Mouse (Mus musculus) midbrain, postnatal 0 days (tissue): ENCODE measurements around the gene Krtap13. TPM values are rescaled to one million over a fixed set of nuclear protein-coding genes. Genes with fewer than 3 reads are reported as not detected.
A peak's percentile ranks its signal among the peaks of the same experiment; 100 is the strongest.

ENCODE experiments used
- ATAC-seq: fragments of 200-750 bp; cut with Nextera tagmentation; 2 replicates; pipeline ENCODE4 v1.8.0; 2017; ENCODE audit warnings: moderate number of reproducible peaks, mild to moderate bottlenecking, moderate TSS enrichment, moderate library complexity; ENCODE audit not compliant: low FRiP score
- DNase-seq: peaks from one replicate; pipeline ENCODE4 v3.0.0-alpha.2; 2015; ENCODE audit warnings: low spot score
- H3K27ac ChIP-seq: fragments of 300-500 bp; sonication (generic); 2 replicates; pipeline ENCODE4 v1.5.1; 2014; ENCODE audit warnings: low read depth, mild to moderate bottlenecking, low read length, mixed read lengths
- H3K27me3 ChIP-seq: fragments of 300-500 bp; sonication (generic); 2 replicates; pipeline ENCODE4 v1.6.1; 2014; ENCODE audit warnings: low read length, control low read depth, mixed read lengths; ENCODE audit not compliant: insufficient read depth
- H3K36me3 ChIP-seq: fragments of 300-500 bp; sonication (generic); 2 replicates; pipeline ENCODE4 v1.6.1; 2014; ENCODE audit warnings: low read length, control low read depth, mixed read lengths; ENCODE audit not compliant: insufficient read depth
- H3K4me1 ChIP-seq: fragments of 300-500 bp; sonication (generic); 2 replicates; pipeline ENCODE4 v1.6.1; 2014; ENCODE audit warnings: mild to moderate bottlenecking, control low read depth, antibody characterized with exemption, low read length, mixed read lengths; ENCODE audit not compliant: insufficient read depth
- H3K4me2 ChIP-seq: fragments of 300-500 bp; sonication (generic); 2 replicates; pipeline ENCODE4 v1.6.1; 2014; ENCODE audit warnings: low read depth, mild to moderate bottlenecking, low read length, mixed read lengths; ENCODE audit not compliant: poor library complexity, severe bottlenecking
- H3K4me3 ChIP-seq: fragments of 300-500 bp; sonication (generic); 2 replicates; pipeline ENCODE4 v1.5.1; 2014; ENCODE audit warnings: low read depth, mild to moderate bottlenecking, low read length, moderate library complexity
- H3K9ac ChIP-seq: fragments of 300-500 bp; sonication (generic); replicated peaks from 2 replicates; pipeline ENCODE4 v1.6.1; 2014; ENCODE audit warnings: mild to moderate bottlenecking, low read length, moderate library complexity, mixed read lengths; ENCODE audit not compliant: poor library complexity, severe bottlenecking
- H3K9me3 ChIP-seq: fragments of 300-500 bp; sonication (generic); 2 replicates; pipeline ENCODE4 v1.6.1; 2016; ENCODE audit warnings: low read length, control low read depth
- CTCF ChIP-seq: IDR thresholded peaks from 2 replicates; pipeline ENCODE4 v1.5.1; 2016; ENCODE audit warnings: antibody characterized with exemption, mild to moderate bottlenecking
- WGBS: fragments of 180-500 bp; shearing (Covaris S2); extraction: QIAGEN DNeasy Blood & Tissue Kit; methylation state at CpG from one replicate; pipeline ENCODE4 v1.1.7; 2014; 5-methylcytosine and 5-hydroxymethylcytosine counted together
- polyA plus RNA-seq: library from polyadenylated mRNA; unstranded; fragments of >200 nt; fragmentation: Nextera tagmentation; extraction: Ambion mirVana; gene quantifications from 2 replicates; pipeline ENCODE4 v1.2.1, GENCODE M21; 2015
- total RNA-seq: library from RNA; depleted of rRNA; stranded (reverse); fragments of >200 nt; gene quantifications from 2 replicates; pipeline ENCODE4 v1.2.3, GENCODE M21; 2014; rRNA removed

Gene Krtap13
- total and polyA plus RNA-seq, 2 experiments from 2014 or later: not detected

GRCm38 (mm10) chr16:88710757-88711156 lies 40.7 kb downstream of the Krtap13 start:
- H3K27me3 ChIP-seq: no peaks in the 10 kb centered on the region
- no peak for DNase-seq
- ATAC-seq: no peak
- H3K4me3 ChIP-seq: no peak overlapping the region
- H3K9me3 ChIP-seq: no peaks in the 10 kb centered on the region
- no peak; the same call in 1 of the 2 replicates for TF ChIP-seq CTCF
- WGBS: 85% methylated on average over 4 of the region's 4 CpGs
- H3K4me2 ChIP-seq: no peak overlapping the region
- H3K27ac ChIP-seq: no peak overlapping the region
- no peak overlapping the region for H3K9ac ChIP-seq
- no peaks in the 10 kb centered on the region for H3K4me1 ChIP-seq
- H3K36me3 ChIP-seq: no peaks in the 10 kb centered on the region

- 88% methylated on average over 10 of the region's 10 CpGs for WGBS
- Histone ChIP-seq H3K4me3 (no peak within 1 kb of the TSS), H3K4me2 (no peak within 1 kb of the TSS), H3K27ac (no peak within 1 kb of the TSS), H3K9ac (no peak within 1 kb of the TSS), H3K36me3 (no peaks in the 10 kb centered on the region), H3K27me3 (no peaks in the 10 kb centered on the region), H3K4me1 (no peaks in the 10 kb centered on the region), H3K9me3 (no peaks in the 10 kb centered on the region)
- ATAC-seq (no peak), DNase-seq (peak; percentile 25)
- TF ChIP-seq CTCF: no peak
Observed at GRCm38 (mm10) chr16:88707496-88708012, 43.9 kb downstream of the Krtap13 start, which contains the start of gene 2310061N02Rik. Gene 2310061N02Rik, minus strand, starts transcription at chr16:88707962.

GRCm38 (mm10) chr16:88701072-88701864 lies 50.2 kb downstream of the Krtap13 start:
- WGBS: 40% methylated on average over 4 of the region's 4 CpGs
- Histone ChIP-seq H3K9ac (no peak overlapping the region), H3K36me3 (no peaks in the 10 kb centered on the region), H3K4me1 (no peaks in the 10 kb centered on the region), H3K27ac (no peak overlapping the region), H3K4me3 (no peak overlapping the region), H3K4me2 (no peak overlapping the region), H3K9me3 (no peaks in the 10 kb centered on the region), H3K27me3 (no peaks in the 10 kb centered on the region)
- DNase-seq: no peak
- no peak for ATAC-seq
- no peak for TF ChIP-seq CTCF

Other genes starting within 250 kb of the Krtap13 start
- gene Cldn17, start 244.7 kb downstream of the Krtap13 start, total RNA-seq: not detected in 2 replicates
- not detected in 2 replicates for gene Cldn17, start 244.7 kb downstream of the Krtap13 start, polyA plus RNA-seq
- not detected in 2 replicates for gene Cldn8, start 188.5 kb downstream of the Krtap13 start, total RNA-seq
- not detected in 2 replicates for gene Cldn8, start 188.5 kb downstream of the Krtap13 start, polyA plus RNA-seq
- not detected in 2 replicates for gene Krtap24-1, start 139.4 kb downstream of the Krtap13 start, total RNA-seq
- gene Krtap24-1, start 139.4 kb downstream of the Krtap13 start, polyA plus RNA-seq: not detected in 2 replicates
- not detected in 2 replicates for gene 2310079G19Rik, start 124.0 kb downstream of the Krtap13 start, total RNA-seq
- not detected in 2 replicates for gene 2310079G19Rik, start 124.0 kb downstream of the Krtap13 start, polyA plus RNA-seq
- not detected in 2 replicates for gene Krtap26-1, start 103.8 kb downstream of the Krtap13 start, total RNA-seq
- not detected in 2 replicates for gene Krtap26-1, start 103.8 kb downstream of the Krtap13 start, polyA plus RNA-seq
- gene Krtap27-1, start 80.0 kb downstream of the Krtap13 start, total RNA-seq: not detected in 2 replicates
- gene Krtap27-1, start 80.0 kb downstream of the Krtap13 start, polyA plus RNA-seq: not detected in 2 replicates
- not detected in 2 replicates for gene 2310061N02Rik, start 43.7 kb downstream of the Krtap13 start, total RNA-seq
- gene 2310061N02Rik, start 43.7 kb downstream of the Krtap13 start, polyA plus RNA-seq: not detected in 2 replicates
- gene Krtap13-1, start 22.8 kb downstream of the Krtap13 start, total RNA-seq: not detected in 2 replicates
- not detected in 2 replicates for gene Krtap13-1, start 22.8 kb downstream of the Krtap13 start, polyA plus RNA-seq
- gene 2310034C09Rik, start 7.2 kb upstream of the Krtap13 start, total RNA-seq: not detected in 2 replicates
- gene 2310034C09Rik, start 7.2 kb upstream of the Krtap13 start, polyA plus RNA-seq: not detected in 2 replicates
- gene 2310057N15Rik, start 22.6 kb upstream of the Krtap13 start, total RNA-seq: not detected in 2 replicates
- not detected in 2 replicates for gene 2310057N15Rik, start 22.6 kb upstream of the Krtap13 start, polyA plus RNA-seq
- gene Gm5965, start 26.3 kb upstream of the Krtap13 start, total RNA-seq: not detected in 2 replicates
- gene Gm5965, start 26.3 kb upstream of the Krtap13 start, polyA plus RNA-seq: not detected in 2 replicates
- gene Gm20741, start 60.6 kb upstream of the Krtap13 start, total RNA-seq: not detected in 2 replicates
- gene Gm20741, start 60.6 kb upstream of the Krtap13 start, polyA plus RNA-seq: not detected in 2 replicates
- gene Krtap15, start 68.6 kb upstream of the Krtap13 start, total RNA-seq: not detected in 2 replicates
- not detected in 2 replicates for gene Krtap15, start 68.6 kb upstream of the Krtap13 start, polyA plus RNA-seq
- not detected in 2 replicates for gene Krtap14, start 74.5 kb upstream of the Krtap13 start, total RNA-seq
- not detected in 2 replicates for gene Krtap14, start 74.5 kb upstream of the Krtap13 start, polyA plus RNA-seq
- not detected in 2 replicates for gene Krtap19-1, start 117.8 kb upstream of the Krtap13 start, total RNA-seq
- gene Krtap19-1, start 117.8 kb upstream of the Krtap13 start, polyA plus RNA-seq: not detected in 2 replicates
- not detected in 2 replicates for gene Krtap19-2, start 122.6 kb upstream of the Krtap13 start, total RNA-seq
- not detected in 2 replicates for gene Krtap19-2, start 122.6 kb upstream of the Krtap13 start, polyA plus RNA-seq
- gene Krtap19-3, start 126.4 kb upstream of the Krtap13 start, total RNA-seq: not detected in 2 replicates
- gene Krtap19-3, start 126.4 kb upstream of the Krtap13 start, polyA plus RNA-seq: not detected in 2 replicates
- gene Krtap19-4, start 133.5 kb upstream of the Krtap13 start, total RNA-seq: not detected in 2 replicates
- not detected in 2 replicates for gene Krtap19-4, start 133.5 kb upstream of the Krtap13 start, polyA plus RNA-seq
- gene Krtap19-5, start 144.8 kb upstream of the Krtap13 start, total RNA-seq: not detected in 2 replicates
- gene Krtap19-5, start 144.8 kb upstream of the Krtap13 start, polyA plus RNA-seq: not detected in 2 replicates
- gene Krtap19-9b, start 180.6 kb upstream of the Krtap13 start, total RNA-seq: not detected in 2 replicates
- not detected in 2 replicates for gene Krtap19-9b, start 180.6 kb upstream of the Krtap13 start, polyA plus RNA-seq
- gene Krtap16-3, start 211.2 kb upstream of the Krtap13 start, total RNA-seq: not detected in 2 replicates
- not detected in 2 replicates for gene Krtap16-3, start 211.2 kb upstream of the Krtap13 start, polyA plus RNA-seq